Mouse (Mus musculus) olfactory bulb, adult 2 months (tissue): ENCODE data around the gene Map3k6. TPM values are rescaled to one million over a fixed set of nuclear protein-coding genes. Genes with fewer than 3 reads are reported as not detected.

Experiments used
- H3K27ac ChIP-seq: fragments of 200-500 bp; 2 replicates; pipeline ENCODE4 v1.5.1; 2012; ENCODE audit warnings: low read depth, low read length; ENCODE audit not compliant: insufficient read depth
- H3K4me1 ChIP-seq: fragments of 200-500 bp; 2 replicates; pipeline ENCODE4 v1.6.1; 2012; ENCODE audit warnings: low read length; ENCODE audit not compliant: control insufficient read depth, insufficient read depth
- H3K4me3 ChIP-seq: fragments of 200-500 bp; 2 replicates; pipeline ENCODE4 v1.5.1; 2012; ENCODE audit warnings: mild to moderate bottlenecking, low read depth, low read length, moderate library complexity; ENCODE audit not compliant: insufficient read depth
- CTCF ChIP-seq: fragments of 200-500 bp; IDR thresholded peaks from 2 replicates; pipeline ENCODE4 v1.5.1; 2012; ENCODE audit warnings: low read depth, mild to moderate bottlenecking, low read length, moderate library complexity; ENCODE audit not compliant: insufficient read depth
- POLR2A ChIP-seq: fragments of 200-500 bp; IDR thresholded peaks from 2 replicates; pipeline ENCODE4 v1.6.1; 2012; ENCODE audit warnings: mild to moderate bottlenecking, low read depth, low read length, moderate library complexity; ENCODE audit not compliant: insufficient read depth
- WGBS: fragments of 180-500 bp; shearing (Covaris S2); methylation state at CpG from one replicate; pipeline ENCODE4 v1.1.7; 2018; 5-methylcytosine and 5-hydroxymethylcytosine counted together
- polyA plus RNA-seq: library from polyadenylated mRNA; stranded (reverse); fragments of >200 nt; gene quantifications from 2 replicates; pipeline ENCODE4 v1.2.4, GENCODE M21; 2012; ENCODE audit warnings: low replicate concordance; ENCODE audit not compliant: missing spikeins, insufficient read depth, insufficient read length

The Map3k6 gene
- polyA plus RNA-seq, 1 experiment: not detected

GRCm38 (mm10) chr4:133244289-133244688 is 3.7 kb downstream of the Map3k6 start:
- Histone ChIP-seq H3K4me1 (peaks cover 8% of the 10 kb centered on the region), H3K27ac (no peak overlapping the region), H3K4me3 (no peak overlapping the region)
- 83% methylated on average over 1 of the region's 1 CpGs for WGBS
- no peak for TF ChIP-seq CTCF
- TF ChIP-seq POLR2A: no peak

DNA sequence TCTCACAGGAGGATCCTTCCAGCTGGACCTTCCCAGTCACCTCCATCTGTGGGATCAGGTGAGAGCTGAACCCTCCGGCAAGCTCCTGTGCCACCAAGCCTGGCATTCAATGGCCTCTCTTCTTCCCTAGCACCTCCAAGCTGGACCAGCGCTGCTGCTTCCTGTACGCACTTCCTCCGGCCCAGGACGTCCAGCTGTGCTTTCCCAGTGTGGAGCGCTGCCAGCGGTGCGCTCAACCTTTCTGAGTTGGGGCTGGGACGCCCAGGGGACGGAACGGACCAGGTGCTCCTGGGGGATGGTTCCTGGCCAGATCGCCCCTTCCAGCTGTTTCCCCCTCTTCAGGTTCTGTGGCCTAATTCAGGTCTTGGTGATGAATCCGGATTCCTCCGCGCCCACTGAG is 6.5 kb downstream of the Map3k6 start:
- WGBS: 54% methylated on average over 15 of the region's 15 CpGs
- Histone ChIP-seq H3K4me1 (peaks cover 10% of the 10 kb centered on the region), H3K27ac (no peak overlapping the region), H3K4me3 (no peak overlapping the region)
- TF ChIP-seq POLR2A (no peak), CTCF (no peak)

GRCm38 (mm10) chr4:133247806-133248449 is 7.3 kb downstream of the Map3k6 start:
- peaks cover 10% of the 10 kb centered on the region for H3K4me1 ChIP-seq
- H3K27ac ChIP-seq: no peak overlapping the region
- 81% methylated on average over 13 of the region's 13 CpGs for WGBS
- no peak for TF ChIP-seq POLR2A
- no peak for TF ChIP-seq CTCF
- H3K4me3 ChIP-seq: no peak overlapping the region

DNA sequence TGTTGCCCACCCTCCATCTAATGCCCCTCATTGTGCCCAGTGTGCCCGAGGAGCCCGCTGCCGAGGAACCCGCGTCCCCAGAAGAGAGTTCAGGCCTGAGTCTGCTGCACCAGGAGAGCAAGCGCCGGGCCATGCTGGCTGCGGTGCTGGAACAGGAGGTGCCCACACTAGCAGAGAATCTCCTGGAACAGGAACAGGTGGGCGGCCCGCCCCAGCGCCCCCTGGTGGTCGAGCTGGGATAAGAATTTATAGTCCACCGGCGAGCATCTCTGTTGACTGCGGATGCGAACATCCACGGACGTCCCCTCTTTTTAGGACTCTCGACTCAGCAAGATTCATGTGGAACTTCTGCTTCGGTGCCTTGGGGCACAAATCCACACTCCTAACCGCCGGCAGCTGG is 10.0 kb downstream of the Map3k6 start:
- WGBS: 5% methylated on average over 22 of the region's 22 CpGs
- no peak for TF ChIP-seq POLR2A
- peak; percentile 90 for TF ChIP-seq CTCF
- no peak overlapping the region for H3K27ac ChIP-seq
- peak overlapping the region; percentile 23 for H3K4me3 ChIP-seq
- peaks cover 10% of the 10 kb centered on the region for H3K4me1 ChIP-seq

DNA sequence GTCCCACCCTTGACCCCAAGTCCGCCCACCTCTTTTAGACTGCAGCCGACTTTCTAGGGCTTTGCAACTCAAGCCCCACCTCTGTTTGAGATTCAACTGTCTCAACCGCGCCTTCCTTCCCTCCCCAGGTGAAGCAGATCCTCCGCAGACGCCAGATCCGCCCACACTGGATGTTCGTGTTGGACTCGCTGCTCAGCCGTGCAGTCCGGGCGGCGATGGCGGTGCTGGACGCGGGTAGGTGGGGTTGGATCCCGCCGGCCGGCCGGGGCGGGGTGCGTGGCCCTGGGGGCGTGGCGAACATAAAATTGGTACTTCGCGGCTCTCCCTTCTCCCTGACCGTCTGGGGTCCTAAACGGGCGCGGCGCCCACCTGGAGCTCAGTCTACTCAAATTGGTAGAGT is 10.6 kb downstream of the Map3k6 start:
- 8% methylated on average over 31 of the region's 31 CpGs for WGBS
- H3K27ac ChIP-seq: no peak overlapping the region
- no peak overlapping the region for H3K4me3 ChIP-seq
- TF ChIP-seq CTCF (no peak), POLR2A (no peak)
- H3K4me1 ChIP-seq: peaks cover 10% of the 10 kb centered on the region

GRCm38 (mm10) chr4:133252089-133252488 is 11.5 kb downstream of the Map3k6 start:
- Histone ChIP-seq H3K4me1 (peaks cover 10% of the 10 kb centered on the region), H3K27ac (no peak overlapping the region), H3K4me3 (no peak overlapping the region)
- TF ChIP-seq CTCF (no peak), POLR2A (no peak)
- WGBS: 68% methylated on average over 4 of the region's 4 CpGs

- TF ChIP-seq CTCF: no peak
- TF ChIP-seq POLR2A: no peak
- H3K27ac ChIP-seq: no peak overlapping the region
- no peak overlapping the region for H3K4me3 ChIP-seq
- 78% methylated on average over 12 of the region's 12 CpGs for WGBS
- H3K4me1 ChIP-seq: peaks cover 10% of the 10 kb centered on the region
These were observed 12.8 kb downstream of the Map3k6 start for GRCm38 (mm10) chr4:133253412-133253811.

- Histone ChIP-seq H3K4me1 (peaks cover 10% of the 10 kb centered on the region), H3K27ac (no peak overlapping the region), H3K4me3 (no peak overlapping the region)
- WGBS: 75% methylated on average over 6 of the region's 6 CpGs
- TF ChIP-seq POLR2A: no peak
- no peak for TF ChIP-seq CTCF
These were observed 14.8 kb downstream of the Map3k6 start for GRCm38 (mm10) chr4:133255392-133255791.

DNA sequence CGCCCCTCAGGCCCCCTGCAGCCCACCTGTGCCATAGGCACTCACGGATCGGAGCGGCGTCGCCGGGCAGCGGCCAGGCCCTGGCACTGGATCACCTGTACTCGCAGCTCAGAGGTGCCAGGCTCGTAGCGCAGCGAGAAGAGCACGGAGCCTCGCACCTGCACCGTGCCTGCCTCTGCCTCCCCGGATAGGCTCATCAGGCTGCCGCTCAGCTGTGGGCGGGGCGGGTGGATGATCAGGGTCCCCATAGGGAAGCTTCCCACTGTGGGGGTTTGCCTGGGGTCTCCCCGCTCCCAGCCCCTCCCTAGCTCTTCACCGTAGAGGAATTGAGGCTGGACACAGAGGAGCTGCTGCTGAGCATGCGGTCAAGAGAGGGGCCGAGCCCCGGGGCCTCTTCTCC is 16.2 kb downstream of the Map3k6 start:
- no peak for TF ChIP-seq POLR2A
- 31% methylated on average over 24 of the region's 24 CpGs for WGBS
- no peaks in the 10 kb centered on the region for H3K4me1 ChIP-seq

DNA sequence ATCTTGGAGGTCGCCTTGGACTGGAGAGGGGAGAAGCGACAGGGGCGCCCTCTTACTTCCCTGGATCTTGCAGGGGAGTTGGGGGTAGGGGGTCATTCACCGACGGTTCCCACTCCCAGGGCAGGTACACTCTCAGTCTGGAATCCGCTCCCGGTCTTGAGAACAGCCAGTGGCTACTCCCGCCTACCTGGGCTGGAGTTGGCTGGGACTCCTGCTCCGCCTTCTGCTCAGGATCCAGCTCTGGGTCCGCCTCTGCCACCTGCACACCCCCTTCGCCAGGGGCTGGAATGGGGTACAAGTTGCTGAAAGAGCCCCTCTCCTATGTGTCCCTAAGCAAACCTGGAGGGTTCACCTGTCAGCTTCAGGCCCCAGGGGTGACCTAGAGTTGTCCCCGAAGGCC is 16.6 kb downstream of the Map3k6 start:
- Histone ChIP-seq H3K4me3 (no peak overlapping the region), H3K27ac (no peak overlapping the region), H3K4me1 (no peaks in the 10 kb centered on the region)
- TF ChIP-seq CTCF (no peak), POLR2A (no peak)
- 57% methylated on average over 12 of the region's 12 CpGs for WGBS

More for the DNA sequence above, 16.2 kb downstream of the Map3k6 start:
- H3K4me3 ChIP-seq: no peak overlapping the region
- H3K27ac ChIP-seq: no peak overlapping the region
